8 mouse cellular contexts compared by ENCODE assay signal in the genomic region with DNA sequence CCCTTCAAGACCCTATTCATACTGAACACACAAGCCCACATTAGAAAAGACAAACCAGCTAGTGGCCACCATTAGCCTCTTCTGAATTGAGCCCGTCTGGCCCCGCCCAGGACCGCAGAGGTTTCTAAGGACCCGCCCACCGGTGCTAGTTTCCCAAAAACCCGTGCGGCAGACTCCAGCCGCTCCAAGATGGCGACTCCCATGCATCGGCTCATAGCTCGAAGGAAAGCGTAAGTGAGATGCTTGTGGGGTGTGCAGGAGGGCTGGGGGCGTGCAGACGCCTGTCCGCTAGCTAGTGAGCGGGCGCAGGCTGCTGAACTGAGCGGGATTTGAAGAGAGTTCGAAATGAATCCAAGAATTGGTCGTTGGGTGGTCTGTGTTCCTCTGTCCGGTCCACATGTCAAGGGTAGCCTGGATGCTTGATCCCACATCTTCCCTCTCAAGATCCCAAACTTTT. TPM values are rescaled to one million over a fixed set of nuclear protein-coding genes. Genes with fewer than 3 reads are reported as not detected.
A peak's percentile ranks its signal among the peaks of the same experiment; 100 is the strongest.
DNase-seq lines count a peak whose midpoint lies in the region; ATAC-seq and TF ChIP-seq lines count a peak whose summit lies in the region.

Zcchc10 (plus strand) TSS at position 168 of the 457 bp plus-strand sequence.

- peaks cover 26% of the 10 kb centered on the region for H3K36me3 ChIP-seq in ES-Bruce4 (ENCODE audit: control insufficient read depth, insufficient read depth, low read length, poor library complexity, severe bottlenecking)
- H3K36me3 ChIP-seq in forebrain, embryonic 13.5 days (ENCODE audit: poor library complexity, severe bottlenecking), result peaks cover 26% of the 10 kb centered on the region
- H3K36me3 ChIP-seq in liver, embryonic 16.5 days (ENCODE audit: control insufficient read depth, insufficient read depth), result peaks cover 12% of the 10 kb centered on the region
- peaks cover 17% of the 10 kb centered on the region for H3K36me3 ChIP-seq in neural tube, embryonic 12.5 days
- H3K36me3 ChIP-seq in stomach, postnatal 0 days (ENCODE audit: control insufficient read depth, insufficient read depth, low read length), result peaks cover 6% of the 10 kb centered on the region

- H3K4me2 ChIP-seq in forebrain, embryonic 13.5 days, result peak within 1 kb of the TSS; percentile 61
- H3K4me2 ChIP-seq in liver, embryonic 16.5 days (ENCODE audit: low read depth, low read length), result peak within 1 kb of the TSS; percentile 86
- H3K4me2 ChIP-seq in neural tube, embryonic 12.5 days (replicated peaks), result peak within 1 kb of the TSS; percentile 66
- peak within 1 kb of the TSS; percentile 72 for H3K4me2 ChIP-seq in stomach, postnatal 0 days (replicated peaks; ENCODE audit: low read depth)

- TF ChIP-seq POLR2A in ES-Bruce4 (IDR thresholded peaks at IDR 0.05; ENCODE audit: insufficient read depth, low read length), result peak; percentile 94

- WGBS in forebrain, embryonic 13.5 days, result under 1% methylated on average over 21 of the region's 21 CpGs
- WGBS in liver, embryonic 16.5 days (ENCODE audit: insufficient replicate concordance), result under 1% methylated on average over 21 of the region's 21 CpGs
- WGBS in neural tube, embryonic 12.5 days, result under 1% methylated on average over 21 of the region's 21 CpGs
- 0% methylated on average over 21 of the region's 21 CpGs for WGBS in stomach, postnatal 0 days

- peak within 1 kb of the TSS; percentile 70 for H3K27ac ChIP-seq in ES-Bruce4 (ENCODE audit: insufficient read depth, low read length)
- H3K27ac ChIP-seq in forebrain, embryonic 13.5 days, result peak within 1 kb of the TSS; percentile 60
- H3K27ac ChIP-seq in liver, embryonic 16.5 days (ENCODE audit: low read length), result no peak within 1 kb of the TSS
- no peak within 1 kb of the TSS for H3K27ac ChIP-seq in neural tube, embryonic 12.5 days
- H3K27ac ChIP-seq in stomach, postnatal 0 days (replicated peaks), result peak within 1 kb of the TSS; percentile 69

- no peak for TF ChIP-seq CTCF in ES-Bruce4 (IDR thresholded peaks at IDR 0.05; ENCODE audit: low read depth, low read length)
- 0 out of 2 replicates have a peak, but pooled peaks have one; percentile 6 for TF ChIP-seq CTCF in stomach, postnatal 0 days (IDR thresholded peaks at IDR 0.05; ENCODE audit: low read depth)

- 0 out of 2 replicates have a peak, but pooled peaks have one; percentile 13 for TF ChIP-seq EP300 in ES-Bruce4 (IDR thresholded peaks at IDR 0.05; ENCODE audit: insufficient read depth, low read depth, low read length)
- no peak for TF ChIP-seq EP300 in stomach, postnatal 0 days (optimal IDR thresholded peaks at IDR 0.05)

- peak; percentile 87 for DNase-seq in c-Kit-positive CD71-positive TER-119-positive erythroid progenitor cells, embryonic 14.5 days (ENCODE audit: low spot score)
- peak; percentile 92 for DNase-seq in heart, postnatal 10 days
- peak; percentile 90 to 94 for DNase-seq in kidney, postnatal 4 days
- peak; percentile 92 for DNase-seq in stomach, postnatal 0 days (ENCODE audit: low spot score)

- H3K9me3 ChIP-seq in ES-Bruce4 (replicated peaks; ENCODE audit: control insufficient read depth, insufficient read depth, low read length, poor library complexity, severe bottlenecking), result no peaks in the 10 kb centered on the region
- no peaks in the 10 kb centered on the region for H3K9me3 ChIP-seq in forebrain, embryonic 13.5 days (replicated peaks)
- H3K9me3 ChIP-seq in liver, embryonic 16.5 days (replicated peaks; ENCODE audit: control insufficient read depth, low read length), result no peaks in the 10 kb centered on the region
- H3K9me3 ChIP-seq in neural tube, embryonic 12.5 days, result no peaks in the 10 kb centered on the region
- H3K9me3 ChIP-seq in stomach, postnatal 0 days (ENCODE audit: control insufficient read depth, low read length), result no peaks in the 10 kb centered on the region

- no peaks in the 10 kb centered on the region for H3K4me1 ChIP-seq in ES-Bruce4 (ENCODE audit: control insufficient read depth, insufficient read depth, low read length)
- H3K4me1 ChIP-seq in forebrain, embryonic 13.5 days, result peaks cover 10% of the 10 kb centered on the region
- peaks cover 11% of the 10 kb centered on the region for H3K4me1 ChIP-seq in liver, embryonic 16.5 days (ENCODE audit: control insufficient read depth, low read depth, low read length)
- H3K4me1 ChIP-seq in neural tube, embryonic 12.5 days, result peaks cover 8% of the 10 kb centered on the region; the same call in 1 of the 2 replicates
- no peaks in the 10 kb centered on the region for H3K4me1 ChIP-seq in stomach, postnatal 0 days (replicated peaks; ENCODE audit: control insufficient read depth, insufficient read depth)

- H3K9ac ChIP-seq in ES-Bruce4 (ENCODE audit: low read depth, poor library complexity, severe bottlenecking), result peak within 1 kb of the TSS; percentile 57
- peak within 1 kb of the TSS; percentile 83 for H3K9ac ChIP-seq in forebrain, embryonic 13.5 days
- peak within 1 kb of the TSS; percentile 84 for H3K9ac ChIP-seq in liver, embryonic 16.5 days (ENCODE audit: low read depth, low read length)
- peak within 1 kb of the TSS; percentile 69 for H3K9ac ChIP-seq in neural tube, embryonic 12.5 days
- H3K9ac ChIP-seq in stomach, postnatal 0 days (ENCODE audit: low read length), result peak within 1 kb of the TSS; percentile 77

- intact Hi-C loops in heart, postnatal 10 days (cut with DNase I), result loop anchor here (2.0 kb wide), 1 partner anchor 26 kb away; the partner anchor contains the start of gene Aff4

- ATAC-seq in forebrain, embryonic 13.5 days, result peak; percentile 96
- ATAC-seq in liver, embryonic 16.5 days (ENCODE audit: low read depth), result peak; percentile 97
- peak; percentile 86 for ATAC-seq in neural tube, embryonic 12.5 days (ENCODE audit: low FRiP score, low read depth)
- ATAC-seq in stomach, postnatal 0 days (ENCODE audit: low FRiP score, low TSS enrichment), result peak; percentile 93

- peak within 1 kb of the TSS; percentile 75 for H3K4me3 ChIP-seq in ES-Bruce4 (ENCODE audit: low read depth, low read length)
- H3K4me3 ChIP-seq in forebrain, embryonic 13.5 days, result peak within 1 kb of the TSS; percentile 79
- H3K4me3 ChIP-seq in liver, embryonic 16.5 days (ENCODE audit: low read depth, low read length), result peak within 1 kb of the TSS; percentile 84
- peak within 1 kb of the TSS; percentile 65 for H3K4me3 ChIP-seq in neural tube, embryonic 12.5 days
- H3K4me3 ChIP-seq in stomach, postnatal 0 days (ENCODE audit: low read depth, low read length), result peak within 1 kb of the TSS; percentile 72

- H3K27me3 ChIP-seq in ES-Bruce4 (ENCODE audit: control insufficient read depth, insufficient read depth, low read length, poor library complexity, severe bottlenecking), result no peaks in the 10 kb centered on the region
- no peaks in the 10 kb centered on the region; the same call in 1 of the 2 replicates for H3K27me3 ChIP-seq in forebrain, embryonic 13.5 days
- no peaks in the 10 kb centered on the region for H3K27me3 ChIP-seq in liver, embryonic 16.5 days (ENCODE audit: control insufficient read depth, insufficient read depth, low read depth, low read length)
- no peaks in the 10 kb centered on the region for H3K27me3 ChIP-seq in neural tube, embryonic 12.5 days (replicated peaks)
- no peaks in the 10 kb centered on the region for H3K27me3 ChIP-seq in stomach, postnatal 0 days (ENCODE audit: control insufficient read depth, insufficient read depth, low read length)

RNA-seq across cellular contexts. Expression of gene Zcchc10, which starts in this region (rescaled TPM):
- polyA plus RNA-seq in ES-Bruce4 (2011; ENCODE audit: insufficient read depth, insufficient read length, low read depth, missing spikeins), result 30.7 and 30.8 TPM in 2 replicates
- 18.1 and 19.0 TPM in 2 replicates for polyA plus RNA-seq in forebrain, embryonic 13.5 days (2015; fragmentation: Nextera tagmentation; extraction: Ambion mirVana)
- 1 to 10 TPM; 7.5 to 8.1 TPM for total RNA-seq in heart, postnatal 10 days (2021)
- polyA plus RNA-seq in liver, embryonic 16.5 days (2015; fragmentation: Nextera tagmentation; extraction: Ambion mirVana), result 6.0 and 7.3 TPM in 2 replicates
- polyA plus RNA-seq in neural tube, embryonic 12.5 days (2016; fragmentation: Nextera tagmentation; extraction: Ambion mirVana), result 16.6 and 16.7 TPM in 2 replicates
- polyA plus RNA-seq in stomach, postnatal 0 days (2015; fragmentation: Nextera tagmentation; extraction: Ambion mirVana), result 11.6 and 12.4 TPM in 2 replicates

Comparison
In these comparisons a context has a peak if more than half of its experiments do, and no peak if none do; other contexts are left out.
1. H3K27ac ChIP-seq: peak in ES-Bruce4 (single experiment), forebrain, embryonic 13.5 days (single experiment) and stomach, postnatal 0 days (single experiment); none in liver, embryonic 16.5 days (single experiment) and neural tube, embryonic 12.5 days (single experiment).
2. Peak in every context shown above with its lines, with median percentiles within 50 percentile points of each other: H3K4me3 ChIP-seq, H3K9ac ChIP-seq, DNase-seq, ATAC-seq and H3K4me2 ChIP-seq.